Mouse (Mus musculus) lung, embryonic 14.5 days (tissue): ENCODE data around the gene Zbtb22. TPM values are rescaled to one million over a fixed set of nuclear protein-coding genes. Genes with fewer than 3 reads are reported as not detected.
A peak's percentile ranks its signal among the peaks of the same experiment; 100 is the strongest.
"Not testable (repeated sequence)": the region's sequence is repeated elsewhere in the genome, so short reads cannot be mapped to it uniquely, and the experiment has no call there.

Experiments
- ATAC-seq: fragments of 200-750 bp; cut with Nextera tagmentation; 2 replicates; pipeline ENCODE4 v1.8.0; 2017; ENCODE audit warnings: mild to moderate bottlenecking, moderate TSS enrichment, moderate library complexity; ENCODE audit not compliant: insufficient read depth
- DNase-seq: peaks from one replicate; pipeline ENCODE4 v3.0.0-alpha.2; 2015
- H3K27ac ChIP-seq: fragments of 300-500 bp; sonication (generic); 2 replicates; pipeline ENCODE4 v1.5.1; 2014; ENCODE audit warnings: low read depth, mild to moderate bottlenecking, moderate library complexity
- H3K27me3 ChIP-seq: fragments of 300-500 bp; sonication (generic); 2 replicates; pipeline ENCODE4 v1.6.1; 2014; ENCODE audit warnings: low read length, control low read depth; ENCODE audit not compliant: insufficient read depth
- H3K36me3 ChIP-seq: fragments of 300-500 bp; sonication (generic); 2 replicates; pipeline ENCODE4 v1.6.1; 2014; ENCODE audit warnings: control low read depth; ENCODE audit not compliant: insufficient read depth
- H3K4me1 ChIP-seq: fragments of 300-500 bp; sonication (generic); 2 replicates; pipeline ENCODE4 v1.6.1; 2014; ENCODE audit warnings: antibody characterized with exemption, control low read depth; ENCODE audit not compliant: insufficient read depth
- H3K4me2 ChIP-seq: fragments of 300-500 bp; sonication (generic); 2 replicates; pipeline ENCODE4 v1.6.1; 2014; ENCODE audit warnings: mild to moderate bottlenecking
- H3K4me3 ChIP-seq: fragments of 300-500 bp; sonication (generic); 2 replicates; pipeline ENCODE4 v1.5.1; 2014; ENCODE audit warnings: low read depth, low read length
- H3K9ac ChIP-seq: fragments of 300-500 bp; sonication (generic); 2 replicates; pipeline ENCODE4 v1.6.1; 2014
- H3K9me3 ChIP-seq: fragments of 300-500 bp; sonication (generic); 2 replicates; pipeline ENCODE4 v1.6.1; 2016; ENCODE audit warnings: low read depth, low read length, control low read depth
- CTCF ChIP-seq: IDR thresholded peaks from 2 replicates; pipeline ENCODE4 v1.5.1; 2016; ENCODE audit warnings: antibody characterized with exemption, low read depth
- WGBS: fragments of 180-500 bp; shearing (Covaris S2); extraction: QIAGEN DNeasy Blood & Tissue Kit; methylation state at CpG from one replicate; pipeline ENCODE4 v1.1.7; 2014; 5-methylcytosine and 5-hydroxymethylcytosine counted together
- polyA plus RNA-seq: library from polyadenylated mRNA; unstranded; fragments of >200 nt; fragmentation: Nextera tagmentation; extraction: Ambion mirVana; gene quantifications from 2 replicates; pipeline ENCODE4 v1.2.1, GENCODE M21; 2014

The Zbtb22 gene
- polyA plus RNA-seq, 1 experiment from 2014 or later, result 13.2 TPM

DNA sequence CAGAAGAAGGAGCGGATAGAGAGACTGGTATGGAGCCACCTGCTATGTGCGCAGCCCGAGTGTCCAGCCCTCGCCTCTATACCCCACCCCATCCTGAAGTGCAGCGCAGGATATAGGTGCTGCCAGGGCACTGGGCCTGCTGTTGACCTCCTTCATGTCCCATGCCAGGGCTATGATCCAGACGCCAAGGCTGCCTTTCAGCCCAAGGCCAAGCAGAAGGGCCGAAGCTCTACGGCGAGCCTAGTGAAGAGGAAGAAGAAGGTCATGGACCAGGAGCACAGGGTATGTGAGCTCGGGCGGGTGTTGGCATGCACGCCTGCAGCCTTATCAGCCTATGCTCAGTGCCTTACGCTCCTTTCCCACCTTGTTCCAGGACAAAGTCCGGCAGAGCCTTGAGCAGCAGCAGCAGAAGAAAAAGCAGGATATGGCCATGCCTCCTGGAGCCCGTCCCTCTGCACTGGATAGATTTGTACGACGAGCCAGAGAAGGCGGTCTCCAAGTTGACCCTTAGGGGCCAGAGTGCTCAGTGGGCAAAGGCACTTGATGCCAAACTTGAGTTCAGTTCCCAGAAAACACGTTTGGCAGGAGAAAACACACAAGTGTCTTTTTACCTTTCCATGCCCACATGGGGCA, 33.3 kb downstream of the Zbtb22 start:
- TF ChIP-seq CTCF, result no peak
- ATAC-seq, result no peak
- 84% methylated on average over 19 of the region's 19 CpGs for WGBS
- H3K9ac ChIP-seq, result no peak overlapping the region
- no peak for DNase-seq
- H3K36me3 ChIP-seq, result peaks cover 70% of the 10 kb centered on the region
- peaks cover 18% of the 10 kb centered on the region; the same call in 1 of the 2 replicates for H3K4me1 ChIP-seq
- no peaks in the 10 kb centered on the region for H3K9me3 ChIP-seq
- no peak overlapping the region for H3K4me3 ChIP-seq
- H3K27ac ChIP-seq, result no peak overlapping the region
- no peaks in the 10 kb centered on the region for H3K27me3 ChIP-seq
- H3K4me2 ChIP-seq, result no peak overlapping the region

- Histone ChIP-seq H3K27me3 (no peaks in the 10 kb centered on the region), H3K9ac (peak overlapping the region; percentile 53; the same call in 1 of the 2 replicates), H3K27ac (0 out of 2 replicates have a peak overlapping the region, but pooled peaks have one; percentile 85), H3K36me3 (peaks cover 67% of the 10 kb centered on the region), H3K4me3 (peak overlapping the region; percentile 40), H3K4me1 (peaks cover 24% of the 10 kb centered on the region; the same call in 1 of the 2 replicates), H3K9me3 (no peaks in the 10 kb centered on the region), H3K4me2 (peak overlapping the region; percentile 100)
- WGBS, result 72% methylated on average over 10 of the region's 10 CpGs
- DNase-seq, result no peak
- ATAC-seq, result no peak
- TF ChIP-seq CTCF, result no peak
These were observed 34.5 kb downstream of the Zbtb22 start for GRCm38 (mm10) chr17:33950131-33950625.

GRCm38 (mm10) chr17:33951021-33951946, 35.6 kb downstream of the Zbtb22 start, which contains the start of gene B3galt4:
B3galt4 (minus strand) TSS chr17:33951488.
- peak; percentile 83 for ATAC-seq
- Histone ChIP-seq H3K9ac (peak within 1 kb of the TSS; percentile 99), H3K27me3 (no peaks in the 10 kb centered on the region), H3K4me1 (peaks cover 24% of the 10 kb centered on the region; the same call in 1 of the 2 replicates), H3K27ac (peak within 1 kb of the TSS; percentile 85), H3K36me3 (peaks cover 66% of the 10 kb centered on the region), H3K4me2 (peak within 1 kb of the TSS; percentile 100), H3K9me3 (no peaks in the 10 kb centered on the region), H3K4me3 (peak within 1 kb of the TSS; percentile 40)
- under 1% methylated on average over 45 of the region's 45 CpGs for WGBS
- DNase-seq, result peak; percentile 92
- TF ChIP-seq CTCF, result peak; percentile 21; the same call in 1 of the 2 replicates

GRCm38 (mm10) chr17:33952015-33952414, 36.3 kb downstream of the Zbtb22 start:
- ATAC-seq, DNase-seq, H3K9me3 ChIP-seq, H3K27me3 ChIP-seq: not testable (repeated sequence)
- 0 out of 2 replicates have a peak overlapping the region, but pooled peaks have one; percentile 85 for H3K27ac ChIP-seq
- peak overlapping the region; percentile 40 for H3K4me3 ChIP-seq
- peaks cover 26% of the 10 kb centered on the region; the same call in 1 of the 2 replicates for H3K4me1 ChIP-seq
- H3K4me2 ChIP-seq, result peak overlapping the region; percentile 100
- WGBS, result 70% methylated on average over 13 of the region's 13 CpGs
- peak overlapping the region; percentile 99; the same call in 1 of the 2 replicates for H3K9ac ChIP-seq
- peaks cover 61% of the 10 kb centered on the region for H3K36me3 ChIP-seq

- Histone ChIP-seq H3K4me1 (peaks cover 26% of the 10 kb centered on the region; the same call in 1 of the 2 replicates), H3K36me3 (peaks cover 59% of the 10 kb centered on the region), H3K27ac (no peak overlapping the region; the same call in 1 of the 2 replicates), H3K4me3 (peak overlapping the region; percentile 99; the same call in 1 of the 2 replicates), H3K4me2 (peak overlapping the region; percentile 100), H3K27me3 (no peaks in the 10 kb centered on the region), H3K9ac (peak overlapping the region; percentile 99), H3K9me3 (no peaks in the 10 kb centered on the region)
- ATAC-seq (no peak), DNase-seq (no peak)
- no peak for TF ChIP-seq CTCF
- 65% methylated on average over 4 of the region's 4 CpGs for WGBS
These were observed 37.2 kb downstream of the Zbtb22 start for GRCm38 (mm10) chr17:33952879-33953278.

- no peak for TF ChIP-seq CTCF
- no peaks in the 10 kb centered on the region for H3K9me3 ChIP-seq
- ATAC-seq, result no peak
- DNase-seq, result no peak
- no peak overlapping the region; the same call in 1 of the 2 replicates for H3K27ac ChIP-seq
- H3K36me3 ChIP-seq, result peaks cover 57% of the 10 kb centered on the region
- peak overlapping the region; percentile 99 for H3K4me3 ChIP-seq
- H3K4me2 ChIP-seq, result peak overlapping the region; percentile 100
- no peaks in the 10 kb centered on the region for H3K27me3 ChIP-seq
- WGBS, result 80% methylated on average over 3 of the region's 3 CpGs
- peak overlapping the region; percentile 99 for H3K9ac ChIP-seq
- H3K4me1 ChIP-seq, result peaks cover 26% of the 10 kb centered on the region; the same call in 1 of the 2 replicates
These were observed 37.6 kb downstream of the Zbtb22 start for GRCm38 (mm10) chr17:33953310-33953709.
